Mouse (Mus musculus): Measurements from ENCODE around the gene Lbx2. TPM values are rescaled to one million over a fixed set of nuclear protein-coding genes. Genes with fewer than 3 reads are reported as not detected.

Lbx2 gene
- 18.9 and 19.3 TPM in 2 replicates for polyA plus RNA-seq (2012; rRNA removed)

GRCm38 (mm10) chr6:83086121-83087035, at the start of gene Lbx2:
Lbx2 (plus strand) TSS chr6:83086367.

GRCm38 (mm10) chr6:83054074-83054851, 31.9 kb upstream of the Lbx2 start, which contains the start of gene Aup1:
Aup1 (plus strand) TSS chr6:83054521.

DNA sequence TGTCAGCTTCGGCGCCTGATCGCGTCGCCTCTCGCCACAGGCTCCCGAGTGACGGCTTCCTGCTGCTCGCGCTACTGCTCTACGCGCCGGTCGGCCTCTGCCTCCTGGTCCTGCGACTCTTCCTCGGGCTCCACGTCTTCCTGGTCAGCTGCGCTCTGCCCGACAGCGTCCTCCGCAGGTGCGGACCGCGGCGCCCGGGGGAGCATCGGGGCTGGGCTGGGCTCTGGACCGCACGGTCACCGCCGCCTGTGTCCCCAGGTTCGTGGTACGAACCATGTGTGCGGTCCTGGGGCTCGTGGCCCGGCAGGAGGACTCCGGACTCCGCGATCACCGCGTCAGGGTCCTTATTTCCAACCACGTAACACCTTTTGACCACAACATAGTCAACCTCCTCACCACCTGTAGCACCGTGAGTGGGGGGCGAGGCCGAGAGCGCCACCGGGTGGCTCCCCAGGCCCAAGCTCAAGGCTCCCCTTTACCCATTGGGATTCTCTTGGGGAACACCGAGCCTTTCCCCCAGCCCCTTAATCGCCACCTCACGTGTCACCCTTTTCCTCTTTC, 31.2 kb upstream of the Lbx2 start, which contains the start of gene Htra2:
Htra2 (minus strand) TSS at position 403 of the 561 bp plus-strand sequence.

DNA sequence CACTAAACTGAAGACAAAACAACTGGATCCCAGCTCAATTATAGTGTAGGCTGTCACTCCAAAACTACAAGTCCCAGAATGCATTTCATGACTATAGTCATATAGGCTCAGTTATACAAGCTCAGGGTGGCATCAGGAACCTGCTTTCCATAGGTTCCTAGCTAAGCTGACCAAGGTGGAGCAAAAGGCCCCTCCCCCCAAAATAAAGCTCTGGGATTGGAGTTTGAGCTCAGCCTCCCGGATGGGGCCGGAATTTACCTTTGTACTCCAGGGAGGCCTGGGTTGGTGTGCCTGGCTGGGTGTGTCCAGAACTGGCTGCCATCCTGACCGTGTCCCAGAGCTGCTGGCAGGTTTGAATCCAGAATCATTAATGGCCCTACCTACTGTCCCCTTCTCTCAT, 28.4 kb upstream of the Lbx2 start, which contains the start of gene Dqx1:
Dqx1 (plus strand) TSS at position 55 of the 400 bp plus-strand sequence.

GRCm38 (mm10) chr6:83070247-83070310, 16.1 kb upstream of the Lbx2 start, which contains the start of gene Tlx2:
Tlx2 (minus strand) TSS chr6:83070293.

GRCm38 (mm10) chr6:83077630-83078323, 8.4 kb upstream of the Lbx2 start, which contains the start of gene Pcgf1:
Pcgf1 (plus strand) TSS chr6:83077869.

GRCm38 (mm10) chr6:83101316-83101687, 15.1 kb downstream of the Lbx2 start, which contains the start of the genes Ccdc142 and Gm42688:
Ccdc142 (plus strand) TSS chr6:83101601.
Gm42688 (plus strand) TSS chr6:83101617.

DNA sequence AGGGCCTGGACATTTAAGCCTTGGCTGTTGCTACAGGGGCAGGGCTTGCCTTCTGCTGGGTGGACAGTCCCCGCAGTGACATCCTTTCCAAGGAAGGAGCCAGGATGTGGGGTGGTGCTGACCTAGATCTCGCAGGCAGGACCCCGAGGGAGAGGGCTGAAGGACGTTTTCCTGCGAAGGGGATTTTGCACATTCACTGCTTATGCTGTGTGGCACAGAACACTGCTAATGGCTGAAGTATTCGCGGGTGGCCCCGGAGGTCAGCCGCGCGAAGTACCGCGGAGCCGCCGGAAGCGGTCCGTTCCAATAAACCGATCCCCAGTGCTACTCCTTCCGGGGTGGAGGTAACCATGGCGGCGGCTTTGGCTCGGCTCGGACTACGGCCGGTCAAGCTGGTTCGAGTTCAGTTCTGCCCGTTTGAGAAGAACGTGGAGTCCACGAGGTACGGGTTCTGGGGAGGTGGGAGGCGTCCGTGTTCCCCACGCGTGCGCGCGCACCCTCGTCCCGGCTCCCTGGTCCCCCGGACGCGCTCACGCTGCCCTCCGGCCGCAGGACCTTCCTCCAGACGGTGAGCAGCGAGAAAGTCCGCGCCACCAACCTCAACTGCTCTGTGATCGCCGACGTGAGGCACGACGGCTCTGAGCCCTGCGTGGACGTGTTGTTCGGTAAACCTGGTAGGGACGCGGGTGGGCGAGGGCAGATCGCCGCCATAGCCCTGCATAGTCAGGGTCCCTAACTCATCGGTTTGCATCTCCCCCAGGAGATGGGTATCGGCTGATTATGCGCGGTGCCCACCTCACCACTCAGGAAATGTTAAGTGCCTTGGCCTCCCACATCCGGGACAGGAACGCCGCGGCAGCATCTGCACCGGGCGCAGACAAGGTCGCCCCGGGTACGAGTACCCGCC, 22.8 kb downstream of the Lbx2 start, which contains the start of gene Mrpl53:
Mrpl53 (plus strand) TSS at position 279 of the 907 bp plus-strand sequence.

DNA sequence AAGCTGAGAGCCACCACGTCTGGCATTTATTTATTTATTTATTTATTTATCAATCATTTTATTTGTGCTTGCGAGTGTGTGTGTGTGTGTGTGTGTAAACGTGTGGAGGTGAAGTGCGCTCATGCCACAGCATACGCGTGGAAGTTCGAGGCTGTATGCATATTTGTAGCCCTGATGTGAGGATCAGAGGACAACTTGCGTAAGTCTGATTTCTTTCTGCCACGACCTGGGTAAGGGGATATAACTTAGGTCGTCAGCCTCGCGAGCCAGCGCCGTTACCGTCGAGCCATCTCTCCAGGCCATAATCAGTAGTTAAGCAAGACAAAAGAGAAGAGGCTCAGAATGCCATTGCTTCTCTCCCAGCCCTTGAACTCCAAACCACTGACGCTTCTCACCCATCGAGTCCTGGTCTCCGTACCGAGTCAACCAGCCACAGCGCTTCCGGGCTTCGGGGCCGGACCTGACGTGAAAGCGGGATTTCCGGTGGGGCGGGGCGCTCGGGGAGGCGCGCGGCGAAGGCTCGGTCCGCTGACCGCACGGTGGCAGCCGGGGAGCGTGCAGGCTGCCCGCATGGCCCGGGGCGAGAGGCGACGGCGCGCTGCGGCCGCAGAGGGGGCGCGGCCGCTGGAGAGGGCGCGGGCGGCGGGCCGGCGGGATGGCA, 29.0 kb downstream of the Lbx2 start, which contains the start of gene Mogs:
Mogs (plus strand) TSS at position 486 of the 661 bp plus-strand sequence.

DNA sequence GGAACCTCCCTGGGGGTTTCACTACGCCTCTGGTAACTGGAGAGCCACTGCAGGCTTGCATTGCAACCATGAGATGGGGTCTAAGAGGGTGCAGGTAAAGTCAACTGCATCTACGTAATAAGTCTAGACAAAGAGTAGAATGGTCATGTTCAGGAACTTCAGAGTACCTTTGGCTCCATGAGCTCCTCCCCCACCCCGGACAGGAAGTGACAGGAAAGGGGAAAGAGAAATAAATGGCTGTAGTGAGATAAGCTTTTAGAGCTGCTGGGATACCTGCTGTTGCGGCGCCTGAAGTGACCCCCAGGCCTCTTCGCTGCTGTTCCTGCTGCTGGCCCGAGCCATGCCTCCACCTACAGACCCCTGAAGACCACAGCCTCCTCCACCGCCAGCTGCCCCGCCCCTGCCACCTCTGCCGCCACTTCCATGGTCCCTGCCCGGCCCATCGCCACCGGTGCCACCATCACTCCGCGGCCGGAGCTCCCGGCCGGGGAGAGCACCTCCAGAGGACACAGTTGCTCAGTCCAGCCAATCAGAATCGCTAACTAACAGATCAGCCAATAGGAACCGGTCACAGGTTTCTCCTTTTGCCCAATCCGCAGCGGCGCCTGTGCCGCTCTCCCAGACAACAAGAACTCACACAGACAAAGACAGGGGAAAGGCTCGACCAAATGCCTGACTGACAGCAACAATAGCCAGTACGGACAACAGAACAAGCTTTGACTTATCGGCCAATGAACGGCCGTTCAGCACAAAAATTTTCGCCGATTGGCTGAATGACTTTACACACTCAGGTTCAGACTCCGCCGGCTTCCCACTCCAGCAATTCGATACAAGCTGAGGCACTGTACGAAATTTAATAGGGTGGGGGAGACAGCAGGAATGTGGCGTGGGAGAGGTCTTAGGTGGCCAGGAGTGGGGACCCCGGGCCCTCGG, 35.0 kb downstream of the Lbx2 start, which contains the start of gene Wbp1:
Wbp1 (minus strand) TSS at position 630 of the 933 bp plus-strand sequence.

GRCm38 (mm10) chr6:83125331-83125730, 39.2 kb downstream of the Lbx2 start, which contains the start of gene Ino80b:
Ino80b (minus strand) TSS chr6:83125431.

GRCm38 (mm10) chr6:83134951-83135513, 48.9 kb downstream of the Lbx2 start, which contains the start of gene Rtkn:
Rtkn (plus strand) TSS chr6:83135463.

Other genes starting within 250 kb of the Lbx2 start
- gene Sema4f, start 146.6 kb upstream of the Lbx2 start, polyA plus RNA-seq (2012; rRNA removed), result 1.3 and 1.5 TPM in 2 replicates
- gene M1ap, start 139.5 kb upstream of the Lbx2 start, polyA plus RNA-seq (2012; rRNA removed), result 0.15 and 0.23 TPM in 2 replicates
- 11.3 and 14.4 TPM in 2 replicates for gene Dok1, start 52.9 kb upstream of the Lbx2 start, polyA plus RNA-seq (2012; rRNA removed)
- gene Loxl3, start 52.2 kb upstream of the Lbx2 start, polyA plus RNA-seq (2012; rRNA removed), result 13.3 and 14.9 TPM in 2 replicates
- gene Aup1, start 31.8 kb upstream of the Lbx2 start, polyA plus RNA-seq (2012; rRNA removed), result 668 and 727 TPM in 2 replicates
- 58.2 and 63.9 TPM in 2 replicates for gene Htra2, start 31.1 kb upstream of the Lbx2 start, polyA plus RNA-seq (2012; rRNA removed)
- gene Dqx1, start 28.5 kb upstream of the Lbx2 start, polyA plus RNA-seq (2012; rRNA removed), result 2.0 and 2.6 TPM in 2 replicates
- not detected in 2 replicates for gene Tlx2, start 16.1 kb upstream of the Lbx2 start, polyA plus RNA-seq (2012; rRNA removed)
- gene Pcgf1, start 8.5 kb upstream of the Lbx2 start, polyA plus RNA-seq (2012; rRNA removed), result 26.2 and 38.5 TPM in 2 replicates
- gene Ccdc142, start 15.2 kb downstream of the Lbx2 start, polyA plus RNA-seq (2012; rRNA removed), result 21.7 and 28.8 TPM in 2 replicates
- 7.0 and 8.5 TPM in 2 replicates for gene Gm42688, start 15.2 kb downstream of the Lbx2 start, polyA plus RNA-seq (2012; rRNA removed)
- gene Mrpl53, start 22.7 kb downstream of the Lbx2 start, polyA plus RNA-seq (2012; rRNA removed), result 98.5 and 124 TPM in 2 replicates
- 124 and 132 TPM in 2 replicates for gene Mogs, start 29.1 kb downstream of the Lbx2 start, polyA plus RNA-seq (2012; rRNA removed)
- 174 and 210 TPM in 2 replicates for gene Wbp1, start 35.2 kb downstream of the Lbx2 start, polyA plus RNA-seq (2012; rRNA removed)
- gene Ino80b, start 39.1 kb downstream of the Lbx2 start, polyA plus RNA-seq (2012; rRNA removed), result 79.8 and 116 TPM in 2 replicates
- gene Rtkn, start 49.1 kb downstream of the Lbx2 start, polyA plus RNA-seq (2012; rRNA removed), result 65.5 and 80.1 TPM in 2 replicates
- gene Wdr54, start 70.0 kb downstream of the Lbx2 start, polyA plus RNA-seq (2012; rRNA removed), result 7.4 and 8.4 TPM in 2 replicates
- 4.1 and 4.4 TPM in 2 replicates for gene 1700003E16Rik, start 70.0 kb downstream of the Lbx2 start, polyA plus RNA-seq (2012; rRNA removed)
- 186 and 187 TPM in 2 replicates for gene Dctn1, start 79.6 kb downstream of the Lbx2 start, polyA plus RNA-seq (2012; rRNA removed)
- gene Slc4a5, start 133.5 kb downstream of the Lbx2 start, polyA plus RNA-seq (2012; rRNA removed), result 1.5 and 2.3 TPM in 2 replicates
- 6.3 and 8.8 TPM in 2 replicates for gene Mthfd2, start 239.5 kb downstream of the Lbx2 start, polyA plus RNA-seq (2012; rRNA removed)
- 20.7 and 74.5 TPM in 2 replicates for gene Mob1a, start 239.6 kb downstream of the Lbx2 start, polyA plus RNA-seq (2012; rRNA removed)

Measured in ovary, adult 2 months (tissue).